Mouse (Mus musculus) embryonic facial prominence, embryonic 13.5 days (tissue): Measurements from ENCODE around the gene Gid4. TPM values are rescaled to one million over a fixed set of nuclear protein-coding genes. Genes with fewer than 3 reads are reported as not detected.
A peak's percentile ranks its signal among the peaks of the same experiment; 100 is the strongest.

ENCODE experiments used
- ATAC-seq: fragments of 200-750 bp; cut with Nextera tagmentation; 2 replicates; pipeline ENCODE4 v1.8.0; 2017; ENCODE audit warnings: low read depth; ENCODE audit not compliant: insufficient number of reproducible peaks, insufficient read depth, low FRiP score, low TSS enrichment
- H3K27ac ChIP-seq: fragments of 300-500 bp; sonication (generic); 2 replicates; pipeline ENCODE4 v1.5.1; 2015; ENCODE audit warnings: moderate library complexity, mild to moderate bottlenecking, inconsistent platforms
- H3K27me3 ChIP-seq: fragments of 300-500 bp; sonication (generic); 2 replicates; pipeline ENCODE4 v1.6.1; 2015; ENCODE audit warnings: mild to moderate bottlenecking, inconsistent platforms
- H3K36me3 ChIP-seq: fragments of 300-500 bp; sonication (generic); 2 replicates; pipeline ENCODE4 v1.6.1; 2015; ENCODE audit warnings: mild to moderate bottlenecking, inconsistent platforms
- H3K4me1 ChIP-seq: fragments of 300-500 bp; sonication (generic); 2 replicates; pipeline ENCODE4 v1.6.1; 2015; ENCODE audit warnings: inconsistent platforms
- H3K4me2 ChIP-seq: fragments of 300-500 bp; sonication (generic); 2 replicates; pipeline ENCODE4 v1.6.1; 2015; ENCODE audit warnings: moderate library complexity, mild to moderate bottlenecking, inconsistent platforms
- H3K4me3 ChIP-seq: fragments of 300-500 bp; sonication (generic); 2 replicates; pipeline ENCODE4 v1.5.1; 2015; ENCODE audit warnings: mild to moderate bottlenecking, inconsistent platforms
- H3K9ac ChIP-seq: fragments of 300-500 bp; sonication (generic); 2 replicates; pipeline ENCODE4 v1.6.1; 2015; ENCODE audit warnings: mild to moderate bottlenecking, inconsistent platforms
- H3K9me3 ChIP-seq: fragments of 300-500 bp; sonication (generic); 2 replicates; pipeline ENCODE4 v1.6.1; 2016; ENCODE audit warnings: inconsistent platforms
- WGBS: fragments of 180-500 bp; shearing (Covaris S2); methylation state at CpG from one replicate; pipeline ENCODE4 v1.1.7; 2015; ENCODE audit warnings: mixed read lengths; 5-methylcytosine and 5-hydroxymethylcytosine counted together
- polyA plus RNA-seq: library from polyadenylated mRNA; unstranded; fragments of >200 nt; fragmentation: Nextera tagmentation; extraction: Ambion mirVana; gene quantifications from 2 replicates; pipeline ENCODE4 v1.2.1, GENCODE M21; 2015

Gene Gid4
- polyA plus RNA-seq, 1 experiment from 2014 or later = 25.3 TPM

DNA sequence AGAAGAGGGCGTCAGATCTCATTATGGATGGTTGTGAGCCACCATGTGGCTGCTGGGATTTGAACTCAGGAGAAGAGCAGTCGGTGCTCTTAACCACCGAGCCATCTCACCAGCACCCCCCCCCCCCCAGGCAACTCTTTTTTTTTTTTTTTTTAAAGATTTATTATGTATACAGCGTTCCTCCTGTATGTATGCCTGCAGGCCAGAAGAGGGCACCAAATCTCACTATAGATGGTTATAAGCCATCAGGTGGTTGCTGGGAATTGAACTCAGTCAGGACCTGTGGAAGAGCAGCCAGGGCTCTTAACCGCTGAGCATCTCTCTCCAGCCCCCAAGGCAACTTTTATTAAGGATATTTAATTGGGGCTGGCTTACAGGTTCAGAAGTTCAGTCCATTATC lies 57.6 kb downstream of the Gid4 start:
- Histone ChIP-seq H3K4me3 (no peak overlapping the region), H3K36me3 (peaks cover 10% of the 10 kb centered on the region), H3K4me1 (peaks cover 5% of the 10 kb centered on the region; the same call in 1 of the 2 replicates), H3K9me3 (no peaks in the 10 kb centered on the region), H3K27me3 (no peaks in the 10 kb centered on the region), H3K9ac (no peak overlapping the region), H3K4me2 (no peak overlapping the region), H3K27ac (no peak overlapping the region)
- no peak for ATAC-seq
- 79% methylated on average over 5 of the region's 5 CpGs for WGBS

DNA sequence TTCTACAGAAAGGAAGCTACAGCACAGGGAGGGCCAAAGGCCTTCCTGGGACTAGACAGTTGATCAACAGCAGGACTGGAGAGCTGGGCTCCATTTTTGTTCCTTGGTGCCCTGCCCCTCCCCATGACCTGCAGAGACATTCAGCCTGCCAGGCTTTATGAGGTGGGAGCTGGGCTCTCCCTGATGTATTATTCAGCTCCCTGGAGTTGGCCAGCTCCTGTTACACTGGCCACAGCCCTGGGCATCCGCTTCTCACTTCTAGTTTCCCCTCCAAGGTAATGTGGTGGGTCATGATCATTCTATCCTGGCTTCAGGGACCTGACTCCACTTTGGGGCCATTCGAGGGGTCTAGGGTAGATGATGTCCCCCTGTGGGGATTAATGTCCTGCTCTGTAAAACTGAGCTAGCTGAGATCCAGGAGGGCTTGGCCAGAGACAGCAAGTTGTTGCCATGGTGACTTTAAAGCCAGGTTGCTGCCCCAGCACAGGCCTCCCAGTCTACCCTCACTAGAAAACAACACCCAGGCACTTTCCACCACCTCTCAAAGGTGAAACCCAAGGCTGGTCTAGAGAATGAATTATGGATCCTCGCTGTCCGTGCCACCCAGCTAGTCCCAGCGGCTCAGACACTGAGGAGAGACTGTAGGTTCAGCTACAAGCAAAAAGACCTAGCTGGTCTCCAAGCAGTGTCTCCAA lies 58.9 kb downstream of the Gid4 start:
- H3K4me1 ChIP-seq = peaks cover 5% of the 10 kb centered on the region; the same call in 1 of the 2 replicates
- no peak overlapping the region for H3K4me3 ChIP-seq
- H3K9me3 ChIP-seq = no peaks in the 10 kb centered on the region
- no peak overlapping the region for H3K9ac ChIP-seq
- no peak for ATAC-seq
- no peak overlapping the region for H3K27ac ChIP-seq
- H3K4me2 ChIP-seq = no peak overlapping the region
- 85% methylated on average over 5 of the region's 5 CpGs for WGBS
- H3K27me3 ChIP-seq = no peaks in the 10 kb centered on the region
- no peaks in the 10 kb centered on the region for H3K36me3 ChIP-seq

DNA sequence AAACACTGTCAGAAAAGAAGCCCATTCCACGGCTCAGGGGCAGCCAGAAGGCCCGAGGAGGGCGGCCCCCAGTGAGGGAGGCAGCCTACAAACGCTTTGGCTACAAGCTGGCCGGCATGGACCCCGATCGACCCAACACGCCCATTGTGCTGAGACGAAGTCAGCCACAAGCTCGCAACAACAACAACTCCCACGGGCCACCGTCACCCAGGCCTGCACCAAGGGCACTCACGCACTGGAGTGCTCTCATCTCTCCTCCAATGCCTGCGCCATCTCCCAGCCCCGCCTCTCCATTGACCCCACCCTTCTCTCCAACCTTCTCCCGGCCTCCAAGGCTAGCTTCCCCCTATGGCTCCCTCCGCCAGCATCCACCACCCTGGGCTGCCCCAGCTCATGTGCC lies 61.2 kb downstream of the Gid4 start:
- no peak overlapping the region; the same call in 1 of the 2 replicates for H3K4me3 ChIP-seq
- peak overlapping the region; percentile 41 for H3K4me2 ChIP-seq
- peaks cover 5% of the 10 kb centered on the region; the same call in 1 of the 2 replicates for H3K4me1 ChIP-seq
- no peak for ATAC-seq
- no peaks in the 10 kb centered on the region for H3K36me3 ChIP-seq
- H3K9ac ChIP-seq = no peak overlapping the region
- no peaks in the 10 kb centered on the region for H3K9me3 ChIP-seq
- H3K27ac ChIP-seq = no peak overlapping the region
- H3K27me3 ChIP-seq = no peaks in the 10 kb centered on the region
- WGBS = 31% methylated on average over 17 of the region's 17 CpGs

DNA sequence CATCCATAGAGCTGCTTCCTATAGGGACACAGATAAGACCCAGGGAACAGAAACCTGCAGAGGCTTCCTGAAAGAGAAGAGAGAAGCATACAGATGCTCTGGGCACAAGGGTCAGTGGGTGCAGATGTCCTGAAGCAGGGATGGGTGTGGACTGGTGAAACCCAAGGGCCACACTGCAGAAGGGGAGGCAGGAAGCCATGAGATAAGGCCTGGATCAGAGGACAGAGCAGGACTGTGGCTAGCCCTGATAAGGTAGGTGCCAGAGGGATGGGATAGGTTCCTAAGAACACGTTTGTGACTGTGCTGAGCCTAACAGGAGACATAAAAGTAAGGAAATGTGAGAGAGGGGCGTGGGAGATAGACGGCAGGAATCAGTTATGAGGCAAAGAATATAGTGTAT lies 69.3 kb downstream of the Gid4 start:
- no peak overlapping the region for H3K4me2 ChIP-seq
- no peaks in the 10 kb centered on the region for H3K9me3 ChIP-seq
- H3K36me3 ChIP-seq = no peaks in the 10 kb centered on the region
- H3K27ac ChIP-seq = no peak overlapping the region
- WGBS = 65% methylated on average over 3 of the region's 3 CpGs
- H3K9ac ChIP-seq = no peak overlapping the region
- ATAC-seq = no peak
- no peaks in the 10 kb centered on the region for H3K27me3 ChIP-seq
- H3K4me1 ChIP-seq = no peaks in the 10 kb centered on the region
- no peak overlapping the region for H3K4me3 ChIP-seq

DNA sequence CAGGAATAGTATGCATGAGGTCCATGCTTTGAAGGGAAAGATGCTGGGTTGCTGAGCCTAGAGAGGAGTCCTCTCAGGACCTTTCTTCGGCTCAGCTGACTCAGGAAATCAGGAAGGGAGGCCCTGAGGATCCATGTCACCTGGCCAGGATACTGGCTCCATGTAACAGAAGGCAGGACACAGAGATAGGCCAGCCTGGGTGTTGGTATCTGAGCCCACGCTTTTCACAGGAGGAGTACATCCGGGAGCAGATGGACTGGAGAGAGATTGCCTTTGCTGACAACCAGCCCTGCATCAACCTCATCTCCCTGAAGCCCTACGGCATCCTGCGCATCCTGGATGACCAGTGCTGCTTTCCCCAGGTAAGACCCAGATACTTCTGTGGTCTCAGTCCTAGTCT lies 75.8 kb downstream of the Gid4 start:
- Histone ChIP-seq H3K27ac (no peak overlapping the region), H3K36me3 (no peaks in the 10 kb centered on the region), H3K27me3 (no peaks in the 10 kb centered on the region; the same call in 1 of the 2 replicates), H3K9me3 (no peaks in the 10 kb centered on the region), H3K4me3 (no peak overlapping the region), H3K4me1 (no peaks in the 10 kb centered on the region), H3K9ac (no peak overlapping the region), H3K4me2 (no peak overlapping the region)
- 90% methylated on average over 5 of the region's 5 CpGs for WGBS
- no peak for ATAC-seq

DNA sequence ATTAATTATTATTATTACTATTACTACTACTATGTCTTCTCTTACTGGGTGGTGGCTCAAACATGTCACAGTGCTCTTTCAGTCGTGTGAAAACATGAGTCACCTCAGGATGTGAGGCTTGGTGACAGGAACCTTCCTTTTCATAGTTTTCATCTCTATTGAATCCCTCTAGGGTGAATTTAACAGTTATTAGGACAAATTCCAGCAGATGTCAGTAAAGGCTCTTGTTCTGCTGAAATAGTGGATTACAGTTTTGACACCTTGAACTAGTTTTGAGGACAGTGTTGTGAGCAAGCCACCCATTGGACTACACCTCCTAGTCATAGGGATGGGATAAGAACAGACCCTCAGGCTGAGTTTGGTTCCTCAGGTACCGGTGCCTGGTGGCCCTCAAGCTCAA lies 78.7 kb downstream of the Gid4 start:
- Histone ChIP-seq H3K27ac (no peak overlapping the region), H3K4me3 (no peak overlapping the region), H3K4me2 (no peak overlapping the region), H3K27me3 (no peaks in the 10 kb centered on the region; the same call in 1 of the 2 replicates), H3K9me3 (no peaks in the 10 kb centered on the region), H3K36me3 (no peaks in the 10 kb centered on the region), H3K9ac (no peak overlapping the region), H3K4me1 (no peaks in the 10 kb centered on the region)
- no peak for ATAC-seq
- WGBS = 61% methylated on average over 2 of the region's 2 CpGs

Other genes with a start within 250 kb of the Gid4 start
- 59.1 and 61.9 TPM in 2 replicates for gene Srebf1, start 194.6 kb upstream of the Gid4 start, polyA plus RNA-seq
- 27.8 and 29.5 TPM in 2 replicates for gene Tom1l2, start 64.2 kb upstream of the Gid4 start, polyA plus RNA-seq
- gene Drc3, start 63.8 kb upstream of the Gid4 start, polyA plus RNA-seq = 2.4 and 2.7 TPM in 2 replicates
- gene Atpaf2, start 1.3 kb downstream of the Gid4 start, polyA plus RNA-seq = 52.7 and 54.9 TPM in 2 replicates
- gene Drg2, start 37.4 kb downstream of the Gid4 start, polyA plus RNA-seq = 113 and 124 TPM in 2 replicates
- 0.67 and 0.77 TPM in 2 replicates for gene Myo15, start 52.2 kb downstream of the Gid4 start, polyA plus RNA-seq
- 35.2 and 36.6 TPM in 2 replicates for gene Alkbh5, start 119.2 kb downstream of the Gid4 start, polyA plus RNA-seq